In genomic region chr7:113512527-113513285, GRCm38 (mm10) we compare ENCODE assay signal across 8 mouse cellular contexts. TPM values are rescaled to one million over a fixed set of nuclear protein-coding genes. Genes with fewer than 3 reads are reported as not detected.
DNase-seq lines count a peak whose midpoint lies in the region; ATAC-seq lines count a peak whose summit lies in the region.

No protein-coding gene starts in this region.

- no peak for ATAC-seq in neural tube, embryonic 11.5 days (ENCODE audit: insufficient read depth, low FRiP score, low TSS enrichment)
- peak; percentile 1 for ATAC-seq in embryonic facial prominence, embryonic 14.5 days (ENCODE audit: low read depth)
- peak; percentile 2; the same call in 1 of the 2 replicates for ATAC-seq in hindbrain, embryonic 15.5 days (ENCODE audit: low FRiP score, low read depth)
- ATAC-seq in midbrain, embryonic 12.5 days (ENCODE audit: low FRiP score, low read depth), result no peak

- H3K4me1 ChIP-seq in neural tube, embryonic 11.5 days (ENCODE audit: control insufficient read depth, insufficient read depth, low read length), result peaks cover 8% of the 10 kb centered on the region; the same call in 1 of the 2 replicates
- peaks cover 16% of the 10 kb centered on the region for H3K4me1 ChIP-seq in embryonic facial prominence, embryonic 14.5 days (ENCODE audit: control insufficient read depth, insufficient read depth, low read length)
- peaks cover 26% of the 10 kb centered on the region for H3K4me1 ChIP-seq in hindbrain, embryonic 15.5 days (replicated peaks)
- H3K4me1 ChIP-seq in midbrain, embryonic 12.5 days, result peaks cover 17% of the 10 kb centered on the region

- H3K27ac ChIP-seq in neural tube, embryonic 11.5 days (ENCODE audit: low read depth, low read length), result no peak overlapping the region
- peak overlapping the region; percentile 72; the same call in 1 of the 2 replicates for H3K27ac ChIP-seq in embryonic facial prominence, embryonic 14.5 days (replicated peaks; ENCODE audit: low read depth, low read length)
- peak overlapping the region; percentile 77 for H3K27ac ChIP-seq in hindbrain, embryonic 15.5 days (replicated peaks)
- H3K27ac ChIP-seq in midbrain, embryonic 12.5 days (replicated peaks), result peak overlapping the region; percentile 63; the same call in 1 of the 2 replicates

- peak overlapping the region; percentile 98 for H3K4me3 ChIP-seq in neural tube, embryonic 11.5 days (ENCODE audit: low read depth, low read length)
- H3K4me3 ChIP-seq in embryonic facial prominence, embryonic 14.5 days (ENCODE audit: low read depth, low read length), result peak overlapping the region; percentile 97
- peak overlapping the region; percentile 93 for H3K4me3 ChIP-seq in hindbrain, embryonic 15.5 days
- peak overlapping the region; percentile 75 for H3K4me3 ChIP-seq in midbrain, embryonic 12.5 days

- WGBS in neural tube, embryonic 11.5 days, result 18% methylated on average over 20 of the region's 20 CpGs
- WGBS in embryonic facial prominence, embryonic 14.5 days, result 16% methylated on average over 20 of the region's 20 CpGs
- WGBS in hindbrain, embryonic 15.5 days, result 18% methylated on average over 20 of the region's 20 CpGs
- 19% methylated on average over 20 of the region's 20 CpGs for WGBS in midbrain, embryonic 12.5 days

- no peaks in the 10 kb centered on the region for H3K27me3 ChIP-seq in neural tube, embryonic 11.5 days (ENCODE audit: control insufficient read depth, insufficient read depth, low read length)
- H3K27me3 ChIP-seq in embryonic facial prominence, embryonic 14.5 days (replicated peaks; ENCODE audit: control insufficient read depth, insufficient read depth, low read length), result no peaks in the 10 kb centered on the region
- H3K27me3 ChIP-seq in hindbrain, embryonic 15.5 days, result no peaks in the 10 kb centered on the region
- H3K27me3 ChIP-seq in midbrain, embryonic 12.5 days, result peaks cover 7% of the 10 kb centered on the region; the same call in 1 of the 2 replicates

- peak overlapping the region; percentile 76 for H3K4me2 ChIP-seq in neural tube, embryonic 11.5 days (ENCODE audit: low read depth)
- H3K4me2 ChIP-seq in embryonic facial prominence, embryonic 14.5 days (ENCODE audit: low read depth, low read length), result peak overlapping the region; percentile 91
- H3K4me2 ChIP-seq in hindbrain, embryonic 15.5 days, result peak overlapping the region; percentile 91
- peak overlapping the region; percentile 93 for H3K4me2 ChIP-seq in midbrain, embryonic 12.5 days (replicated peaks)

- peak overlapping the region; percentile 64 for H3K9ac ChIP-seq in neural tube, embryonic 11.5 days (ENCODE audit: low read length)
- peak overlapping the region; percentile 75 for H3K9ac ChIP-seq in embryonic facial prominence, embryonic 14.5 days (ENCODE audit: low read depth, low read length)
- H3K9ac ChIP-seq in hindbrain, embryonic 15.5 days, result peak overlapping the region; percentile 53
- H3K9ac ChIP-seq in midbrain, embryonic 12.5 days (replicated peaks), result peak overlapping the region; percentile 75

- no peaks in the 10 kb centered on the region for H3K36me3 ChIP-seq in neural tube, embryonic 11.5 days (ENCODE audit: control insufficient read depth, insufficient read depth, low read length)
- no peaks in the 10 kb centered on the region for H3K36me3 ChIP-seq in embryonic facial prominence, embryonic 14.5 days (ENCODE audit: control insufficient read depth, insufficient read depth, low read length)
- no peaks in the 10 kb centered on the region for H3K36me3 ChIP-seq in hindbrain, embryonic 15.5 days
- no peaks in the 10 kb centered on the region for H3K36me3 ChIP-seq in midbrain, embryonic 12.5 days

- DNase-seq in neural tube, embryonic 11.5 days (ENCODE audit: low spot score), result no peak
- DNase-seq in neural tube, embryonic 10.5 days (ENCODE audit: extremely low spot score, low spot score), result no peak
- peak; percentile 4 for DNase-seq in embryonic facial prominence, embryonic 14.5 days (ENCODE audit: low spot score)
- no peak for DNase-seq in yolk sac, embryonic 10.5 days (ENCODE audit: low spot score)
- no peak for DNase-seq in Muller cell, postnatal 12 days (ENCODE audit: inconsistent ontology term)
- no peak for DNase-seq in right cerebral cortex, postnatal 25 days

- no peaks in the 10 kb centered on the region for H3K9me3 ChIP-seq in neural tube, embryonic 11.5 days (ENCODE audit: control insufficient read depth, low read length)
- H3K9me3 ChIP-seq in embryonic facial prominence, embryonic 14.5 days (ENCODE audit: control insufficient read depth, low read length), result no peaks in the 10 kb centered on the region
- no peaks in the 10 kb centered on the region for H3K9me3 ChIP-seq in hindbrain, embryonic 15.5 days
- no peaks in the 10 kb centered on the region for H3K9me3 ChIP-seq in midbrain, embryonic 12.5 days

RNA-seq across cellular contexts. Expression of gene Far1, which starts 0.9 kb away (rescaled TPM):
- 83.5 and 94.2 TPM in 2 replicates for polyA plus RNA-seq in neural tube, embryonic 11.5 days (2014; fragmentation: Nextera tagmentation; extraction: Ambion mirVana)
- polyA plus RNA-seq in embryonic facial prominence, embryonic 14.5 days (2014; fragmentation: Nextera tagmentation; extraction: Ambion mirVana), result 78.7 and 79.2 TPM in 2 replicates
- 58.2 and 62.0 TPM in 2 replicates for polyA plus RNA-seq in hindbrain, embryonic 15.5 days (2015; fragmentation: Nextera tagmentation; extraction: Ambion mirVana)
- 87.8 and 89.1 TPM in 2 replicates for polyA plus RNA-seq in midbrain, embryonic 12.5 days (2016; fragmentation: Nextera tagmentation; extraction: Ambion mirVana)

Comparison
In these comparisons a context has a peak if more than half of its experiments do, and no peak if none do; other contexts are left out.
1. ATAC-seq: peak in embryonic facial prominence, embryonic 14.5 days (single experiment) and hindbrain, embryonic 15.5 days (single experiment); none in neural tube, embryonic 11.5 days (single experiment) and midbrain, embryonic 12.5 days (single experiment).
2. Peak in every context shown above with its lines, with median percentiles within 50 percentile points of each other: H3K4me2 ChIP-seq, H3K4me3 ChIP-seq and H3K9ac ChIP-seq.